Mouse (Mus musculus): ENCODE measurements around the gene Tubgcp6.

The Tubgcp6 gene

DNA sequence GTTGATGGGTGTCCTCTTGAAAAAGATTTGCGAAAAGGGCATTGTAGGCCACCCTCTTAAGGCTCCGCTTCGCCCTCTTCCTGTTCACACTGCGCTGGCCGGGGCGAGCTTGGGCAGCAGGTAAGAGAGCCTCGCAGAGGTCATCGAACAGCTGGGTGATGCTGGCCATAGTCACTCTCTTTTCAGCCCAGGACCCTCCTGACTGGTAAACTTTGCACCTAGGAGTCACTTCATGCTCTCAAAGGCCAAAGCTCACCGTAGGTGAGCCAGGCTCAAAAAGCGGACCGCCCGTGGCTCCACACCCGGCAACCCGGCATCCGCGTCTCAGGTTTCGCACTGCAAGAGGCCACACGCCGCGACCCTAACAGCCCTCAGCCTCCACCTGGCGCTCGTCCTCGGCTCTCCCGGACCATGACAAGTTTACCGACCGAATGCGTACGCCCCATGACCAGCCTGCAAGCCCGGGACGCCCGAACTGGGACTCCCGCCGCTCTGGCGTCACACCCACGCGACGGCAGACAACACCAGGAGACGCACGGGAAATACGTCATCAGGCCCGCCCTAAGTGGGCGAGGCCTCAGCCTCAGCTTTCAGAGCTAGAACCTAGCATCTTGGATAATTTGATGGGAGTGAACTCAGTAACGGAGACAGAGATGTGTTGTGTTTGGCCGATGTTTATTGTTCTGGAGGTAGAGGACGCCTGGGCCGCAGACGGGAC is at the start of gene Tubgcp6:
Gene Tubgcp6, minus strand, starts transcription at position 464 of the 718 bp plus-strand sequence.
- DNase-seq = peak; percentile 98

DNA sequence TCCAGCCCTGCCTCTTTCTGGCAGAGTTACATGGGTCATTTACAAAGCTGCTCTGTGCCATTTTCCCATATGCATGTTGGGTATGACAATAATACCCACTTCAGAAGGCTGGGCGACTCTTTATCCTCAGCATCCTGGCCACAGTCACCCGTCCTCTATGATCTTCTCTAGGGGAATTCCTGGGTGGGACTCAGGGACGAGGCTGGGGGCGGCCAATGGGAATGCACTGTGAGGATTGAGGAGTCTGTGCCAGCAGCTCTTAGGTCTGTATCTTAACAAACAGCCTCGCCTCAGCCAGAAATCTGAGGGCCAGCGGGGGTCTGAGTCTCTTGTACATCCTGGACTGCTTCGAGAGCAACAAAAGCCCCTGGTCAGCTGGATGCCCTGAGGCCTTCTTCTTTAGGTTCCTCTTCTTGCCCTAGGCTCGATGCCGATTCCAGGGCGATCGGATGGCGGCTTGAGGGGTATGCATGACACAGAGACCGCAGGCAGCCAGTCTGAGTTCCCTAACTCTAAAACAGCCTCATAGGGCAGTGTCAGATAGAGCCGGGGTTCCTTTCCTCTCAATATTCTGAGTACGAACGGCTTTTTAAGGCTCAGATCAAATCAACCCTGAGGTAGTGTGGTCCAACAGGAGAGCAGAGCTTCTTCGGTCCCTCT is 49.5 kb upstream of the Tubgcp6 start:
- peak in 1 of 2 experiments; percentile 34 for DNase-seq

DNA sequence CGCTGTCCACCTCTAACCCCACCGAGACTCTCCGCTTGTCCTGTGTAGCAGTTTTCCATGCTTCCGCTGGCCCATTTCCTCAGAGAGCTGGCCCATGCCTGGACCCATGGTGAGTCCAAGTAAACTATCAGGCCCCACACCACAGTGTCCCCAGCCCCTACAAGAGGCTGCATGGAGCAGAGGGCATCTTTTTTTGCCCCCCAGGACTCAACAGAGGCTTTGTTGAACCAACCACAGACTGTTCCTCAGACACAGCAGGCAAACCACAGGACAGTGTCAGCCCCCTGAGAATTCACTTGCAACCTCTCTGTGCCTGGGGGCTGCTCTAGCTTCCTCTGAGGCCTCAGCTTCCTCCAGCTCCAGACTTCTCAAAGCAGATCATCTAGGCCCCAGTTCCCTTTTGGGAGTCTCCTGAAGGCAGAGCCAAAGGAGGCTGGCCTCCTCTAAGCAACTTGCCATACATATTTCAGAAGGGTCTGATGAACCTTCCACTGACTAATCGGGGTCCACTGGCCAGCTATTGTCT is 48.7 kb upstream of the Tubgcp6 start:
- DNase-seq = no peak

DNA sequence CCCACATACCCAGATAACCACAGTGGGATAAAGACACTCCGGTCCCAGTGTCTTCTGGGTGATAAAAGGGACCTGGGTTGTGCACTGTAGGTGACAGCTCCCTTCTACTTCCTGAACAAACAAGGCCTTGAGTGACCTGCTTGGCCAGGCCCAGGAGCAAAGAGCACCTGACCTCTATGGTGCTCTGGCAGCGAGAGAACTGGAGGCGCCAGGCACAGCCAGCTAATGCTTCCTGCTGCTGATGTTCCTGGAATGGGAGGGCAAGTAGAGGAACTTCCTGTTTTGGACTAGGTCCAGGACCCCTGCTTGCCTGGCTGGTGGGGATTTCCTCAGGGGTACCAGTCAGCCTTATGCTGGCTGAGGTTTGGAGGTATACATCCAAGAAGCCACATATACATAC is 47.2 kb upstream of the Tubgcp6 start:
- DNase-seq = peak in 1 of 2 experiments; percentile 55

DNA sequence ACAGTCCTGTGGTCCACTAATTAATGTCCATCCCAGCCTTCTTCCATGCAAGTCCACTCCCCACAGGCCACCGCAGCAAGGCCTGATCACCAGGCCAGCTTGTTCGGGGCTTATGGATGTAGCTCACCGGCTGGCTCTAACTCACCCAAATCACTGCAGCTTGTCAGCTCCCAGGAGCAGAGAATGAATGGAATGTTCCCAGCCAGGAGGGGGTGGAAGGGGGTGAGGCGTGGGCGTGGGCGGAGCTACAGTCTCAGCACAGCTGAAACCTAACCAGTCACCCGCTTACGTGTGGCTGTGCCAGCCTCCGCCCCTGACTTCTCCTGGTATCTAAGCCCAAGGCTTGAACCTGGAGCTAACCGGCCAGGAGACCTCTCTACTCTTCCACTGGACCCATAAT is 46.5 kb upstream of the Tubgcp6 start:
- peak; percentile 87 to 92 for DNase-seq

DNA sequence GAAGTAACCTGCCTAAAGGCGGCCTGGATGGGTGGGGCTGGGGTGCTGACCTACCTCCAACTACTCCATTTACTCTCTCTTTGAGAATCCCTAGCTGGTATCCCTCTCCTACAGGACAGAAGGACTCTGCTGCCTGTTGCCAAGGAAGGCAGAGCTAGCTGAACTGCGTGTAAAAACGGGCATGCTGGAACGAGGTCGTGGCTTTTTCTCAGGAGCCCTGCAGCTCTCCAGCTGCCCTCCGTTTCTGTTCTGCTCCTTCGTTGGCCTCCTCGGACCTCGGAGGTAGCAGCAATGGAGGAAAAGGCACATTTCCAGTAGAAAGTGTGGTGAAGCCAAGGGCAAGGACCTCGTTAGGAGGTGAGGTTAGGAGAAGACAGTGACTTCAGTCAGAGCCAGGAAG is 46.0 kb upstream of the Tubgcp6 start:
- DNase-seq = no peak

DNA sequence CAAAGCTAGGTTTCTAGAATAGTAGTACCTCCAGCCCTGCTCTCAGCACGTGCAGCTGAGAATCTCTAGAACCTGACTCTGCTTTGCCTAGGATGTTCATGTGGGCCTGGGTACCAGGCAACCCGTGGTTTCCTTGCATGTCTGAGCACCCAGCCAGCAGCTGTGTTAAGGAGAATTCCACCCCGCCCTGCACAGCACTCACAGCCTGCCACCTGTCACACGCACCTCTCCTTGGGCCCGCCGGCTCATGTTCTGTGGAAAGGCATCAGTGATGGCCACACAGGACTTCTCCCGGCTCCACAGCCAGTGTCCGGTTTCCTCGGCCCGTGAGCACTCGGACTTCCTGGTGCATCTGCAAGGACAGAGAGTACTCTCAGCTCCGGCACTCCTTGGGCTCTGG is 42.6 kb upstream of the Tubgcp6 start:
- no peak for DNase-seq

DNA sequence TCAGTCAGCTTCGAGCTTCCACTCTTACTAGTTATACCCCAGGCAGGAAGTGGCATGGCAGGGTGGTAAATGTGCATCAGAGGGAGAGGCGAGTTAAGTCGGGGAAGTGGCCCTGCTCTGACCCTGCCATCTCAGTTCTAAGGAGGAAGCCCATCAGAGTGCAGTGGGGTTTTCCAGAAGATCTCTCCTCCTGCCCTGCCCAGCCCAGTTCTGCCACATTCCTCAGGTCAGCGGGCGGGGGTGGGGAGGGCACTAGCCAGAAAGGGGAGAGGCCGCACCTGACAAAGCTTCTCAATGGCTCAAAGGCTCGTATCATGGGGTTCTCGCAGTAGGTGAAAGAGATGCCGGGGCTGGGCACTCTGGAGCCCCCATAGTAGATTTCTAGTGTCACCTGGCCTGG is 38.5 kb upstream of the Tubgcp6 start:
- peak in 1 of 2 experiments; percentile 47 for DNase-seq

DNA sequence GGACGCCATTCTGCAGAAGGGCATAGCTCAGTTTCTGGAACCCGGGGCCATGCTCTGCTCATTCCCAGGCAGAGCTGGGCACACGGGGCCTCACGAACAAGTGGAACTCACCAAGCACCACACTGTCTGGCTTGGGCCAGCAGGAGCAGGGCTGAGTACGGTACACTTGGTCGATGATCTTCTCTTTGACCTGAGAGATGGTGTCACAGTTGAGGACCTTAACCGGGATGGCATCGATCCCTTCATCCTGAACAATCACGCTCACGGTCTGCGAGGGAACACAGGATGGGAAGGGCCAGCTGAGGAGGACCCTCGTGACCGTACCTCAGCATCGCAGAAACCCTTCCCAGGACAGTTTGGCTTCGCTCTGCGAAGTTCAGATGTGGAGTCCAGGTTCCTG is 35.6 kb upstream of the Tubgcp6 start:
- no peak for DNase-seq

DNA sequence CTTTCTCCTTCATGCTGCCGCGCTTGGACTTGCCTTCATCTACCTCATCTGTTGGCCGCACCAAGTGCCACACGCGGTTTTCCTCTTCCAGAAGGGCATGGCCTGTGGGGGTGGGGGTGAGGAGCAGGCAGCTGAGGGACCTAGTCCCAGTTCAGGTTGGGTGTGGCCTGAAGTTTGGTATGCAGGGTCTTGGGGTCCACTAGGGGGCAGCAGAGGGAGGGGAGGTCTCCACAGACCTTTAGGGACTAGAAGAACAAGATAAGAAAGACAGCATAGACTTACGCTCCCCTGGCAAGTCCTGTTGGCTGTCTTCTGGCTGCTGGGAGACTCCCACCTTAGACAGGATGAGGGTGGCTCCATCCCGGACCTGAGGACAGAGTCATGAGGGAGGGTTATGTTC is 35.0 kb upstream of the Tubgcp6 start:
- peak; percentile 84 to 88 for DNase-seq

DNA sequence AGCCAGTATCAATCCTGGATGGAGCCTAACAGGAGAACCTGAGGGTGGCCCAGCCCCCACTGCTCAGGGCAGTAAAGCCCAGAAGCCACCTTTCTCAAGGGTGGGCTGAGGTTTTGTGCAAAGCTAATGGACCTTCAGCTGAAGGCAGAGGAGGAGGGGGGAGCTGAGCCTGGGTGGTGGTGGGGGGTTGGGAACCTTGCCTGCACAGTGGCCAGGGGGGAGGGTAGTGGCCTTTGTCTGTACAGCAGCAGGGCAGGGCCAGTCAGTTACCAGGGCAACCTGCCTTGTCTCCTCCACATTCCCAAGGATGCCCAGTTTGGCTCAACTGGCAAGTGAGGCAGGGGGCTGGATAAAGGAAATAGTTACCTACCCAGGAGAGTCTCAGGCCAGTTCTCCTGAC is 29.4 kb upstream of the Tubgcp6 start:
- no peak for DNase-seq

DNA sequence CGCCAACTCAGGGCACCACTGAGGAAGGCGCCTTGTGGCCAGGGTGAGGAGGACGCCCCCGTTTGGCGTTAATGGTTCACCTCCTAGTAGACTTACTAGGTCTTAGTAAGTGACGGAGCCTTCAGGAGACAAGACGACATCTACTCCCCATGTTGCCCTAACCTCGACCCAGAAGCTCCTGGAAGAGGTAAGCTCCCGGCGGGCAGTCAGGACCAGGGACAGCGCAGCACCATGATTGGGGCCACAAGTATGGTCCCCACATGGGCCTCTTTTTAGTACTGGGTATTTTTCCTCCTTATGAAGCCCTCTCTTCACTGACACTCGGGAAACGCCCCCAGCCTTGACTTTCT is 27.1 kb upstream of the Tubgcp6 start:
- peak; percentile 79 to 80 for DNase-seq

DNA sequence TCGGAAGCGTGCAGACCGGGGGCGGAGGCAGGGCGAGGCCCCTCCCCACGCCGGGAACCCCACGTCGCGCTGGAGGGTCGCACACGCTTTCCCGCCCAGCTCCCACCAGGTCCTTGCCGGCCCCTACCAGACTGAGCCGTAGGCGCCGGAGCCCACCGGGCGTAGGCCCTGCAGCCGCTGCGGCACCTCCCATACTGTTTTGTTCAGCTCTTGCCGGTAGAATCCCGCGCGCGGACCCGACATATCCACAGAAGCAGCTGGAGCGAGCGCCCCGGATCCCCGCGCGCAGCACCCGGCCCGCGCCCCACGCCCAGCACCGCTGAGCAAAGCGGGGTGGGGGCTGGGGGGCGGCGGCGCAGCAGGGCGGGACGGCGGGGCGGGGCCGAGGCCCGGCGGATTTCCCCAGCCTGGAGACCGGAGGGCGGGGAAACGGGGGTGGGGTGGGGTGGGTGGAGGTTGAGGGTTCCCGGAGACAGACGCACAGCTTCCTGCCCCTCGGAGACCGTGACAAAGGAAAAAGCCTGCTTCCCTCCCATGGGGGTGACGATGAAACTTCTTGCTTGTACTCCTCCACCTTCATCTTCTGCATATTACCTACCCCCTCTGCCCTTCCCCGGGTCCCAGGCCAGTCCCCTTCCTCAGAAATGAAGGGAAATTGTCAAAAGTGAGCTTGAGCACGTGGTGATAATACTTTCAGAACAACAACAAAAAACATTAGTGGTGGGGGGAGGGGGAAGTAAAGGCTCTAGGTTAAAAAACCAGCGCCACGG is 26.5 kb upstream of the Tubgcp6 start, which contains the start of gene Mapk11:
Gene Mapk11, minus strand, starts transcription at position 358 of the 770 bp plus-strand sequence.
- DNase-seq = peak; percentile 70 to 79

DNA sequence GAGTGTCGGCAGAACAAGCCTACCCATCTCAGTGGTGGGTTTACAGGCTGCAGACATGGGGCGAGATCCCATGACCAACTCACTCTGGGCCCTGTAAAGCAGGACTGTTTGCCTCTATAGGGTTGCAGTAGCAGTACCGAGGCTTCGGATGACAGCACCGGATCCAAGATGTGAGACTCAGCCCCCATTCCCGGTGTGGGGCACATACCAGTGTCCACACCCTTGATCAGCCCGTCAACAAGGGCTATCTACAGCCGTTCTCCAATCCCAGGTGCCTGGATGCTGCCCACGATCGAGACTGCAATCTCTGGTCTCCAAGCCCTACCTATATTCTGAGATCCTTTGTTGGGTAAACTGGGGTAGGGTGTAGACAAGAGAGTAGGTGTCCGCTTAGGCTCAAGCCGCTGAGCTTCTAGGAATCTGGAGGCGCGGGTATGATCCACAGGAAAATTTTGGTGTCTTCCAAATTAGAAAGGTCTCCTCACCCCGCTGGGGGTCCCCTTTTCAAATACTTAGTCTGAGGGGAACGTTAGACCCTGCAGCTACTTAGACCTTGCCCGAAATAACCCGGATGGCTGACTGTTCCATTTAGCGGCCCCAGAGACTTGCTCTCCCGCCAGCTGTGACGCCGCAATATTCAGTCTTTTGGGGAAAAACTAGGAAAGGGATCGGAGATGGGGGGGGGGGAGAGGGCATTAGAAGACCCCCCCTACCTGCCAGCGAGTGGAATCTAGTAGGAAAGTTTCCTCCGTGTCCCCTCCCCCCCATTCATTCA is 25.8 kb upstream of the Tubgcp6 start:
- no peak for DNase-seq

DNA sequence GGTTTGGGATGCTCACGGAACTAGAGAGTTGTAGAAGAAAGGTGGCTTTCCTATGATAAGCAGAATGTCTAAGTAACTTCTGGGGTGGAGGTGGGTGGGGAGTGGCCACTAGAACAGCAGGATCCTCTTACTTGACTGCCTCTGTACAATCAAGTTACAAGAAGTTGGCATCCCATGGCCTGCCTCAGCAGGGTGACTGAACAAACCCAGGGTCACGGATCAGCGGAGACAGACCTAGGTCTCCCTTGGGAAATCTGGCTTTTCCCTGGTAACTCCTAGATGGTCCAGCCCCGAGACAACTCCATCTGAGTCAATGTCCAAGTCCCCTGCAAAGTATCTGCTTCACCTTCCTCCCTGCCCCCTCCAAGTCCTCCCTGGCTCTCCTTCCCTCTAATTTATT is 25.0 kb upstream of the Tubgcp6 start:
- no peak for DNase-seq

DNA sequence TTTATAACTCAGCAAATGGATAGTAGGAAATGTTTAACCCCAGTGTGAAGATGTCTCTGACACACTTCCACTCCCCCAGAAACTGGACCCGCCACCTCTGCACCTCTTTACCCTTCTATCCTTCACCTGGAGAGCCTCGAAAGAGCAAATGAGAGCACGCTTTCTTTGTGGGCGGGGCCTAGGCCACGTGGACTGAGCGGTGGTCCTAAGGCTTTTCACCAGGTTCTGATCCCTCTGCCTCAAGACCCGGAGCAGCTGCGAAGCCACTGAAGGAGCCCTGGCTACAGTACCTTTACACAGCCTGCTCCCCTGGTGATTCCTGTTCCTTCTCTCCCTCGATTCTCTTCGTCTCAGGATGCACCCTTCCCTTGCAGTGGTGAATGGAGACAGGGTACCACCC is 24.5 kb upstream of the Tubgcp6 start:
- no peak for DNase-seq

DNA sequence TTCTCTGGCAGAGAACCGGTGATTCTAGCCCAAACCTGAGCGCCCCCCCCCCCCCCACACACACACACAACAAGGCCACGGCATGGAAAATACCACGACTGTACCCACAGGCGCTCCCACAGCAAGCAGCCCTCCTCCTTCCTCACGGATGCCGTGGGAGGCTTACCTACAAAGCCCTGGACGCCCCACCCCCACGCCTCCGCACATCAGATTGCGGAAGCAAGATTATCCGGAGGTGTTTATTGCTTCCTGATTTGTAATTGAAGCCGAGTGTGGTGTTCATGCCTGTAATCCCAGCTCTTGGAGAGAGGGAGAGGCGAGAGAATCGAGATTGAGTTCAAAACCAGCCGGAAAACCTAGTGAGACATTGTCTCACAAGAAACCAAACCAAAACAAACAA is 24.1 kb upstream of the Tubgcp6 start:
- peak; percentile 57 to 70 for DNase-seq

DNA sequence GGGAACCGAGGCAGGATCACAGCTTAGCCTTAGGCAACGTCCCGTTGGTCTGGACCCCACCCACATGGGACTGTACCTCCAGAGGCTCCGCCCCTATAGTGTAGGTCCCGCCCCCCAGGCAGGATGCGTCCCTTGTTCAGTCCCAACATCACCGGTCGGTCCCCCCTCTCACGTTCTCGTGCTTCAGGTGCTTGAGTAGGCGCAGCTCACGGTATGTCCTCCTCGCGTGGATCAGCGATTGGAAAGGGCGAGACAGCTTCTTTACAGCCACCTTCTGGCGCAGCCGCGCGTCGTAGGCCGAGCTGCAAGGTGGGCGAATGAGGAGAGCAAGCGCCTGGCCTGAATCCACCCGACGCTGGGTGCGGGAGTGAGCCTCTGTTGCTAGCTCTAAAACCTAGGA is 23.6 kb upstream of the Tubgcp6 start:
- DNase-seq = peak; percentile 76 to 79

DNA sequence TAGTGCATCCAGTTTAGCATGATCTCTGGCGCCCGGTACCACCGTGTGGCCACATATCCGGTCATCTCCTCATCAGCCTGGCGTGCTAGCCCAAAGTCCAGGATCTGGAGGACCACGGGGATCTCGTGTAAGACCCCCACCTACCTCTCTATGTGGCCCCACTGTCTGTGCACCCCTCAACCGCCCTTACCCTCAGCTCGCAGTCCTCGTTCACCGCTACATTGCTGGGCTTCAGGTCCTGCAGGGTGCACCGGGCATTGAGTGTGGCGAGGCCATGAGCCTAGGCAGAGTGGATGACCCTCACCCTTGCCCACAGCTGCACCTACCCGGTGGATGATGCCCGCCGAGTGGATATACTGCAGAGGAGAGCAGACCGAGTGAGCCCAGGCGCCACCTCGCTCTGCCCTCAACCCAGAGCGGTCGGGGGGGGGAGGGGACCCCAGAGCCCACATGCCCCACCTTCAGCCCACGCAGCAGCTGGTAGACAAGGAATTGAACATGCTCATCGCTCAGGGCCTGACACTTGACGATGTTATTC is 23.0 kb upstream of the Tubgcp6 start:
- no peak for DNase-seq

DNA sequence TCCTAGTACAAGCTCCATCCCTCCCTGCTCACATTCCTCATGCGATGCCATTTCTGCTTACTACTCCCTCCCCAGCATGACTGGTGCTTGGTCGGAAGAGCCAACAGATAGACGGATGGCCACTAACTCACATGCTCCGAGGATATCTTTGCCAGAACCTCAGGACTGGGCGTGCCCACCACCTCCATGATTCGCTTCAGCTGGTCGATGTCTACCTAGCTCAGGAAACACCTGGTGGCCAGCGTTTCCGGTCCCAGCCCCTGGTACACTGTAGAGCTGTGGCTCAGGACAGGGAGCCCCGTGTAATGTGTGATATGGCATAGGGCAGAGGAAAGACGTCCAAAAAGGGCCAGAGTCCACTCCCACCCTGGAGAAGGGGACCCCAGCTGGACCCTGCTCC is 22.1 kb upstream of the Tubgcp6 start:
- DNase-seq = no peak

DNA sequence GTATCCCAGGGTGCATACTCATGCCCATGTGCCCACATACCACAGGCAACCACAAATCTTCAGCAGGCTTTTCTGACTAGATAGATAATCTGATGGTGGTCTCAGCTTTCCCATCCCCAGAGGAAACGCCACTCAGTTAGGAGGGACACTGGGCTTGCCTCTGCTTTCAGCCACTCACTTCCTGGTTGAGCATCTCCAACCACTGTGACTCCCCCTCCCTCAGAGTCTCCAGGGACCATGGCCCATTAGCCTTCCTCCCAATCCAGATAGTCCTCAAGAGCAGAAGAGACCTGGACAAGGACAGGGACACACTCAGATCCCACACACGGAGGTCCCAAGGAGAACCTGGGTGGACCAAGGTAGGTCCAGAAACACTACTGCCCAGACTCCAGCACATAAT is 20.2 kb upstream of the Tubgcp6 start:
- DNase-seq = no peak

DNA sequence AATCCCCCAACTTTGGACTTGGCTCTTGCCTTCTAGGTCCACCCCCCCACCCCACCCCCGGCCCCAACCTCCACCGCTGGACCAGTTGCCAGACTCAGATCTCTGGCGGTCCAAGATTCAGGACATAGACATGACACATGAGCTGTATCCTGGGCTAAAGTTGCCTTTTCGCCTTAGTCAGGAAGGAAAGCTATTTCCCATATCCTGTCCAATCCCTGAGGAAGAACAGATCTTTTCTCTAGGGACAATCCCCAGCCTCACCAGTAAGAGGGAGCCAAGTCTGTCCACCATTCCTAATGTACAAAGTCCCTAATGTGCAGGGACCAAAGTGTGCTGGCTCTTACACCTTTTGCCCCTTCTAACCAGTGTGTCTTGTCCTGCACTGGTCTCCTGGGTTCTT is 19.0 kb upstream of the Tubgcp6 start:
- DNase-seq = no peak

DNA sequence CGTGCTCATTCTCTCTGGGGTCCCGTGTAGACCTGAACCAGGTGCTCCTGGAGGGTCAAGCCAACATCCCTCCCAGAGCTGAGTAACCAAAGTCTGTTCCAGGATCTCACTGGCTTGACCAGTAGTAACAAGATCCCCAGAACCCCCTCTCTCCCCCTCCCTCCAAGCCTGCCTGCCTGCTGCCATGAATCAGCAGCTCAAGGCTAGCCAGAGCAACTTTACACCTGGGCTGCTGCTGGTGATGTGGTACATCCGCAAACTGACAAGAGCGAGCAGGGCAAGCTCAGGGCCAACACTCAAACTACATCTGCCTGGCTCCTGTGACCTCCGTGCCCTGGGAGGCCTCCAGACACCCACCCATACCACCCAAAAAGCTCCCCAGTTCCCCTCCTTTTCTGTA is 18.5 kb upstream of the Tubgcp6 start:
- peak in 1 of 2 experiments; percentile 23 for DNase-seq

Data from kidney, postnatal 4 days (tissue).